Mouse (Mus musculus) CH12.LX (cell line): ENCODE measurements at regions not wholly inside any gene's neighbourhood (a gene's known extent, or its start where the extent isn't known, plus 50 kb on each side); places are given as distances from the start of the nearest gene placed in this dataset.

Experiments used
- BHLHE40 ChIP-seq: IDR thresholded peaks from 2 replicates; pipeline ENCODE4 v1.6.1; 2011; ENCODE audit warnings: mild to moderate bottlenecking, low read depth, low read length, improper control_type of control experiment
- CHD2 ChIP-seq: IDR thresholded peaks from 2 replicates; pipeline ENCODE4 v1.6.1; 2011; ENCODE audit warnings: low read length, improper control_type of control experiment
- CTCF ChIP-seq, 2 experiments: IDR thresholded peaks in 1 of 2; conservative IDR thresholded peaks in 1 of 2; 2 replicates each; pipeline ENCODE4 v1.5.1; 2011 to 2012; ENCODE audit warnings: low read depth in 2 of 2, low read length in 2 of 2, improper control_type of control experiment in 1 of 2, inconsistent platforms in 1 of 2, mild to moderate bottlenecking in 1 of 2, moderate library complexity in 1 of 2
- POLR2A ChIP-seq: IDR thresholded peaks from 2 replicates; pipeline ENCODE4 v1.6.1; 2011; ENCODE audit warnings: low read depth, mild to moderate bottlenecking, improper control_type of control experiment, low read length
- SIN3A ChIP-seq: IDR thresholded peaks from 2 replicates; pipeline ENCODE4 v1.6.1; 2012; ENCODE audit warnings: low read length, improper control_type of control experiment, inconsistent platforms
- SMC3 ChIP-seq: IDR thresholded peaks from 2 replicates; pipeline ENCODE4 v1.6.1; 2011; ENCODE audit warnings: low read depth, low read length, improper control_type of control experiment
- TBP ChIP-seq: conservative IDR thresholded peaks from 2 replicates; pipeline ENCODE4 v1.6.1; 2011; ENCODE audit warnings: low read depth, low read length, improper control_type of control experiment
- ZC3H11A ChIP-seq: IDR thresholded peaks from 2 replicates; pipeline ENCODE4 v1.6.1; 2012; ENCODE audit warnings: low read depth, mild to moderate bottlenecking, inconsistent platforms, low read length, improper control_type of control experiment

DNA sequence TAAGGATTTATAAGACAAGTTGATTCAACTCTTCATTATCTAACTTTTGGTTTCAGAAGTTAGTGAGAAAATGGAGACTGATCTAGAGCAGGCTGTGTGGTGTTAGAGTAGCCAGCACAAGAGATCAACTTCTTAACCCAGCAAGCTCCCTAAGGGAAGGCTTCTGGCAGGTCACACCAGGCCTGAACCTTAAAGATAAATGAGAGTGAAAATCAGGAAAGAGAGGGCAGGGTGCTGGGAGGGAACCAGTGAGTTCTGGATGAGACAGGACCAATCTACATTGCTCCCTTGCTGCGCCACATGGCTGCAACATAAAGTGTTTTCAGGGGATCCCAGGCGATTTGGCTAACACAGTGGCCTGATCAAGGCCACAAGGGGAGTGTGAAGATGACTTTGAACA lies 54.7 kb upstream of the Tmem17 start:
- TF ChIP-seq CHD2: no peak
- TF ChIP-seq ZC3H11A: no peak
- no peak for TF ChIP-seq SMC3
- no peak for TF ChIP-seq POLR2A
- no peak for TF ChIP-seq CTCF (conservative IDR thresholded peaks at IDR 0.05 in 1 of 2, IDR thresholded peaks at IDR 0.05 in 1 of 2; ENCODE audit: low read depth in 2 of 2, low read length in 2 of 2)
- TF ChIP-seq SIN3A: no peak
- TF ChIP-seq BHLHE40: no peak
- TF ChIP-seq TBP: no peak
